Mouse (Mus musculus): ENCODE results near the gene Mb21d2. TPM values are rescaled to one million over a fixed set of nuclear protein-coding genes. Genes with fewer than 3 reads are reported as not detected.

Mb21d2 gene
- total RNA-seq, 1 experiment from 2014 or later = not detected

GRCm38 (mm10) chr16:28902620-28903565 is 26.6 kb downstream of the Mb21d2 start:
- ATAC-seq (replicated peaks; ENCODE audit: low read depth, poor library complexity, severe bottlenecking) = no peak

- ATAC-seq (replicated peaks; ENCODE audit: low read depth, poor library complexity, severe bottlenecking) = no peak
Observed at GRCm38 (mm10) chr16:28899161-28899540, 30.3 kb downstream of the Mb21d2 start.

GRCm38 (mm10) chr16:28898509-28899160 is 30.8 kb downstream of the Mb21d2 start:
- 0 out of 2 replicates have a peak, but pooled peaks have one; percentile 36 for ATAC-seq (replicated peaks; ENCODE audit: low read depth, poor library complexity, severe bottlenecking)

DNA sequence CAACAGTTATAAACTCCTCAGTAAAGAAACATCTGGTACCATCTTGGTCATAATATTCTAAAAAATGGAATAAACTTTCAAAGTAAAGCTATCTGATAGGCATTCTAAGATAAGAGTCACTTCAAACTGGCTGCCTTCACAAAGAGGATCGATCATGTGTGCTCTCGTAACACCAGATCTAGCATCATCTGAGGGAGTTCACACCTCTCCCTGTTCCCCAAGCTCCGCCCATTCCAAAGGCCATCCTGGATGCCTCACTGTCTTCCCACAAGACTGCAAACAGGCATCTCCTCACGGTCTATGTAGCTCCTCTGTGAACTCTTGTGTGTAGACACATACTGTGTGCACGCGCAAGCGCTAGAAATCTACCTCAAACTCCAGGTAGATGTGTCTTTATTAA is 32.9 kb downstream of the Mb21d2 start:
- no peak for ATAC-seq (replicated peaks; ENCODE audit: low read depth, poor library complexity, severe bottlenecking)

- ATAC-seq (replicated peaks; ENCODE audit: low read depth, poor library complexity, severe bottlenecking) = no peak
Observed at GRCm38 (mm10) chr16:28894872-28895271, 34.6 kb downstream of the Mb21d2 start.

- no peak for ATAC-seq (replicated peaks; ENCODE audit: low read depth, poor library complexity, severe bottlenecking)
Observed at GRCm38 (mm10) chr16:28893266-28893665, 36.2 kb downstream of the Mb21d2 start.

DNA sequence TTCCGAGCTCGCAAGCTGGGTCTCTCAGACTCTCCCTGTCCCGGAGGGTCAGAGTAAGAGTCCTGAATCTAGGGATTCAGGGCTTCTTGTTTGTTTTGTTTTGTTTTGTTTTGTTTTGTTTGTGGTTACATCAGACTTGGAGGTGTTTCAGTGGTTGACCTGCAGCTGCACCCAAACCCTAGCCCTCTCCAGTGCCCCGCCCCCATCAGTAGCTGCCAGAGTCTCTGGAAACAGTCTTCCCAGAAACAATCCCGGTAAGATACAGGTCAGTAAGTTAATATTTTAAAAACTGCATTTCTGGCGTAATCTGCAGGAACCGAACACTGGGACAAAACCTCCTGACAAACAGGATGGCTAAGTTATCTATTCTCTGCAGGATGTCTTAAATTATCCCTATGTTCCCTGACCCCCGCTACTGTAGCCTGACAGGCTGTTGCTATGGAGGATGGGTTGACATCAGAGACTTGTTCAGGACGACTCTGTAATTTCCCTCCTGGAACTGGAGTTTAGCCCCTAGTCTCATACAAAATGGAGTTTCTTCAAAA is 43.2 kb downstream of the Mb21d2 start:
- no peak for ATAC-seq (replicated peaks; ENCODE audit: low read depth, poor library complexity, severe bottlenecking)

DNA sequence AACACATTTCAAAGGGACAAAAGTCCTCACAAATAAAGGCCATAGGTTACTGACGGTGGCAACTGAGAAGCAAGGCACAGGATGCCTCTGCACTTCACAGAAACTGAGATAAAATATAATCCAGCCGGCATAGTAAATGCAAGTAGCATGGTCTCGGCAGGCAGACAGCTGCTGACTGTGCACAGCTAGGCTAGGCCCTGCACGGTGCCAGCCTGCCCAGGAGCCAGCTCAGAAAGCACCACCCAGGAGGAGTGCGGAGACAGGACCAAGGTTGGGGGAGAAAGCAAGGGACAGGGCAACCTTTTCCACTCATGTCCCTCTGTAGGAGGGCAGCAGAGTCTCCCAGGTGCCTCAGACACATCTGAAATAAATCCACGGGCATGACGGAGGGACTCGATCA is 44.0 kb downstream of the Mb21d2 start:
- no peak for ATAC-seq (replicated peaks; ENCODE audit: low read depth, poor library complexity, severe bottlenecking)

DNA sequence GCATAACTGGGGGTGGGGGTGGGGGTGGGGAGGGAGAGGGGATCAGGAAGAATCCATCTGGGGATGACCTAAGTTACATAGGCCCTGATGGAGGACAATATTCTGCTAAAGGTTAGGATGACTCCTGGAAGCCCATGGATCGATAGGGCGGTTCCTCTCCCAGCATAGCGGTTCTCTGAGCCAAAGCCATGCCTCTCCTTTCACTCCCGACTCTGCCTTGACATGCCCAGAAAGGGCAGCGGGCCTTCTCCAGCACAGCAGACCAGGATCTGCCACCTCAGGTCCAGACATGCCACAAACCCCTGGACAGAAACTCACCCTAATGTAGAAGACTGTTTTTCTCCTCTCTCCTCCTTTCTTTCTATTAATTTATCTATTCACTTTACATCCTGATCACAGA is 44.8 kb downstream of the Mb21d2 start:
- ATAC-seq (replicated peaks; ENCODE audit: low read depth, poor library complexity, severe bottlenecking) = no peak

DNA sequence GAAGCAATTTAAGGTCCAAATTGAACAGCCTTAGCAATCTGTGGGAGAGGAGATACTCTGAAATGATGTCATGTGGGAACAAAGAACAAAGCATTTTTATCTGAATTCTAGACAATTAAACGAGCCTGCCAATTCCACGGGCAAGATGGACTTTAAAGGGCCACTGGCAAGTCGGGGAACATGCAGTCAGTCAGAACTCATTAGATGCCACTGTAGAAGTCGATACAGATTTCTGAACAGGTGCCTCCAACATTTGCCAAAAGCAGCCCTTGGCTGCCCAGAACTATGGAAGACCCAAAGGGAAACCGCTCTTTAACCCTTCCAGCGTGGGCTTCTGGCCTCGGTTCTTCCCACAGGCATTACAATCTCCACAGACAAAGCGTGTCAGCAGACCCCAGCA is 45.8 kb downstream of the Mb21d2 start:
- ATAC-seq (replicated peaks; ENCODE audit: low read depth, poor library complexity, severe bottlenecking) = no peak

DNA sequence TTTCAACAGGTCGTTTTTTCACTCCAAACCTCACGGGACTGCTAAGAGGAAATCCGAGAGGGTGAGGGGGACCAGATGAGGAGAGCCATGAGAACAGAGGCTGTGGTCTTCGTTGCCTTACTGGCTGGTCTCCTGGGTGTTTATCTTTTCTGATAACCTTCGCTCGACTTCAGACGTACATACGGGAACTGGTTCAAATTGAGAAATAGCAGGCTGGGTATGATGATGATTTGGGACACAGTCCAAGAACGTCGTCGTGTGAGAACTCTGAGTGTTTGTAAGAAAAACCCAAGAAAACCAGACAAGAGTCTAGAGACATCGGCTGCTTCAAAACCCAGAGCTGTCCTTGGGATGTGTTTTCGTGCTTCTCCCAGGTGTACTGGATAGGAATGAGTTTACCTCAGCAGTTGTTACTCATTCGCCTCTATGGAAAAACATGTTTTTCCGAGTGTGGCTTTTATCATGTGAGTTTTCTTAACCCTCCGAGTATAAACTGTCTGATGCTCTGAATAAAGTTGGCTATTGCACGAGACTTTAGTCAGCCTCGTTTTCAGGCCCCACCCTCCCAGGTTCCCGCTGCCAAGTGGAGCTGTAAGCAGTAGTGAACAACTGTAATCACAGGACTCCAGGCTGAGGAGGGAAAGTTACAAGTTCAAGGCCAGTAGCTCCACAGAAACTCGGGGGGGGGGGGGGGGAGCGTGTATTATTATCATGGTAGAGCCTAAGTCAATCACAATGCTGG is 46.6 kb downstream of the Mb21d2 start:
- no peak for ATAC-seq (replicated peaks; ENCODE audit: low read depth, poor library complexity, severe bottlenecking)

GRCm38 (mm10) chr16:28881787-28882186 is 47.7 kb downstream of the Mb21d2 start:
- no peak for ATAC-seq (replicated peaks; ENCODE audit: low read depth, poor library complexity, severe bottlenecking)

- ATAC-seq (replicated peaks; ENCODE audit: low read depth, poor library complexity, severe bottlenecking) = no peak
Observed at GRCm38 (mm10) chr16:28880756-28881155, 48.7 kb downstream of the Mb21d2 start.

DNA sequence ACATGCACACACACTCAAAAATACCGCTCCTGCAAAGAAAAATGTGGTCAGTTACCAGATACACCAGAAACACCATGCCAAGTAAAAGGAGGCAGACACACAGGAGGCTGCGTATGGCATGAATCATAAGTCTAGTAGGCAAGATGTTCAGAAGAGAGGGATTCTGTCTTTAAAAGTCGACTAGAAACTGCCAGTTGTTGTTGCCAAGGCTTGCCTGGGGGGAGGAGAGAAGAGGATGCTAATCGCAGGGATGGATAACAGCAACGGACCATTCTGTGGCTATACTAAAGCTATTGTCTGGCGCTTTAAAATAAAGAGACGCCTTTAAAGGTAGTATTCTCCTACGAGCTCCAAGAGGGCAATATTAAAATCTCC is 49.2 kb downstream of the Mb21d2 start:
- ATAC-seq (replicated peaks; ENCODE audit: low read depth, poor library complexity, severe bottlenecking) = no peak

- no peak for ATAC-seq (replicated peaks; ENCODE audit: low read depth, poor library complexity, severe bottlenecking)
Observed at GRCm38 (mm10) chr16:28879636-28880306, 49.7 kb downstream of the Mb21d2 start.

DNA sequence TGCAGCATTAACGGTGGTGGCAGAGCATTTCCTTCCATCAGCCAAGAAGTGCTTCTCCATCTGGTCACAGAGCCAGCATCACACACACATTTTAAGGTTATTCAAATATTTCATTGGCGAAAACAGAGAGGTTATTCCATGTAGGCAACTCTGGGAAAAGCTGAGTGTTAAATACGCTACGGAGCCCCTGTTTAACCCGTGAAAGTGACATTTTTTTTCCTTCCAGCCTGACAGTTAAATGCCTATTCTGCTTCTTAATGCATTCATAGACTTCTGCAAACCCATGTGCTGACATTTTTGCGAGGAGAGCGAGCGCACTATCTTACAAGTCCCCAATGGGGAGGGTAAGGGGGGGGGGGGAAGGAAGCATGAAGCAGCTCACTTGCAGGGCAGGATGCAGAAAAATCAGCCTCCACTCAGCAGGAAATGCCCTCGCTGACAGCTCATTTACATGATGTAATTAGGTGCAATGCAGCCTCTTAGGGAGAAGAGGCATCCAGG is 52.3 kb downstream of the Mb21d2 start:
- no peak for ATAC-seq (replicated peaks; ENCODE audit: low read depth, poor library complexity, severe bottlenecking)

- no peak for ATAC-seq (replicated peaks; ENCODE audit: low read depth, poor library complexity, severe bottlenecking)
Observed at GRCm38 (mm10) chr16:28873404-28873895, 56.0 kb downstream of the Mb21d2 start.

- ATAC-seq (replicated peaks; ENCODE audit: low read depth, poor library complexity, severe bottlenecking) = 0 out of 2 replicates have a peak, but pooled peaks have one; percentile 36
Observed at GRCm38 (mm10) chr16:28870860-28871259, 58.6 kb downstream of the Mb21d2 start.

- ATAC-seq (replicated peaks; ENCODE audit: low read depth, poor library complexity, severe bottlenecking) = no peak
Observed at GRCm38 (mm10) chr16:28870456-28870855, 59.0 kb downstream of the Mb21d2 start.
